Mouse (Mus musculus) hindbrain, embryonic 16.5 days (tissue): Measurements from ENCODE around the gene Exoc4. TPM values are rescaled to one million over a fixed set of nuclear protein-coding genes. Genes with fewer than 3 reads are reported as not detected.
A peak's percentile ranks its signal among the peaks of the same experiment; 100 is the strongest.

Experiments
- ATAC-seq: fragments of 200-750 bp; cut with Nextera tagmentation; 2 replicates; pipeline ENCODE4 v1.8.0; 2017; ENCODE audit warnings: moderate TSS enrichment, moderate library complexity
- H3K27ac ChIP-seq: fragments of 300-500 bp; sonication (generic); 2 replicates; pipeline ENCODE4 v1.5.1; 2014; ENCODE audit warnings: low read depth, mild to moderate bottlenecking, control low read depth, low read length, moderate library complexity
- H3K27me3 ChIP-seq: fragments of 300-500 bp; sonication (generic); replicated peaks from 2 replicates; pipeline ENCODE4 v1.6.1; 2014; ENCODE audit warnings: low read length; ENCODE audit not compliant: control insufficient read depth, insufficient read depth
- H3K36me3 ChIP-seq: fragments of 300-500 bp; sonication (generic); 2 replicates; pipeline ENCODE4 v1.6.1; 2014; ENCODE audit warnings: mild to moderate bottlenecking, low read length, moderate library complexity, mixed read lengths; ENCODE audit not compliant: control insufficient read depth, insufficient read depth
- H3K4me1 ChIP-seq: fragments of 300-500 bp; sonication (generic); 2 replicates; pipeline ENCODE4 v1.6.1; 2014; ENCODE audit warnings: low read depth, low read length; ENCODE audit not compliant: control insufficient read depth, insufficient read depth
- H3K4me2 ChIP-seq: fragments of 300-500 bp; sonication (generic); 2 replicates; pipeline ENCODE4 v1.6.1; 2014; ENCODE audit warnings: mild to moderate bottlenecking, low read length, control low read depth, moderate library complexity
- H3K4me3 ChIP-seq: fragments of 300-500 bp; sonication (generic); 2 replicates; pipeline ENCODE4 v1.5.1; 2014; ENCODE audit warnings: mild to moderate bottlenecking, low read length, control low read depth, moderate library complexity
- H3K9ac ChIP-seq: fragments of 300-500 bp; sonication (generic); 2 replicates; pipeline ENCODE4 v1.6.1; 2014; ENCODE audit warnings: low read depth, mild to moderate bottlenecking, control low read depth, low read length, moderate library complexity
- H3K9me3 ChIP-seq: fragments of 300-500 bp; sonication (generic); 2 replicates; pipeline ENCODE4 v1.6.1; 2014; ENCODE audit warnings: mild to moderate bottlenecking, low read length, moderate library complexity; ENCODE audit not compliant: control insufficient read depth
- WGBS: fragments of 180-500 bp; shearing (Covaris S2); extraction: QIAGEN DNeasy Blood & Tissue Kit; methylation state at CpG from one replicate; pipeline ENCODE4 v1.1.7; 2014; 5-methylcytosine and 5-hydroxymethylcytosine counted together
- polyA plus RNA-seq: library from polyadenylated mRNA; unstranded; fragments of >200 nt; fragmentation: Nextera tagmentation; extraction: Ambion mirVana; gene quantifications from 2 replicates; pipeline ENCODE4 v1.2.1, GENCODE M21; 2015

The Exoc4 gene
- polyA plus RNA-seq, 1 experiment from 2014 or later = 46.0 TPM

- Histone ChIP-seq H3K9ac (no peak overlapping the region), H3K9me3 (no peaks in the 10 kb centered on the region), H3K4me3 (no peak overlapping the region), H3K4me2 (no peak overlapping the region), H3K27ac (no peak overlapping the region), H3K27me3 (no peaks in the 10 kb centered on the region), H3K4me1 (no peaks in the 10 kb centered on the region; the same call in 1 of the 2 replicates), H3K36me3 (no peaks in the 10 kb centered on the region)
- 85% methylated on average over 4 of the region's 4 CpGs for WGBS
- ATAC-seq = no peak
Observed at GRCm38 (mm10) chr6:33608469-33608868, 359.6 kb downstream of the Exoc4 start.

DNA sequence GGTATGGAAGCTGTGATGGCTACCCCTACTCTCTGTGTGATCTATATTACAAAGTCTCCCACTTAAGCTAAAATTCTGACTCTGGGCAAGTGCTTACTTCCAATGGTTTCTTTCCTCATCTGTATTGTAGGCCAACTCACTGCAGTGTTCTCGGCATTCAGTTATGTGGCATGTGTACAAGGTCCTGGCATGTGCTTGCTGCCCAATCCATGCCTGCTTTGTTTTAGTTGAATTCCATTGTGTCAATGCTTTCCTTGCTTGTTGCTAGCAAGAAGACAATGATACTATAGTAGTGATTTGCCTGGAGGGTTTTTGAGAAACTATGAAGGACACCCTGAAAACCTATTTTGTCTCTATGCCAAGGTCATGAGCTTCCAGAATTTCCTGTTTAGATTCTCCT lies 365.1 kb downstream of the Exoc4 start:
- no peak for ATAC-seq
- Histone ChIP-seq H3K27me3 (no peaks in the 10 kb centered on the region), H3K36me3 (no peaks in the 10 kb centered on the region), H3K4me3 (no peak overlapping the region), H3K4me1 (no peaks in the 10 kb centered on the region), H3K4me2 (no peak overlapping the region), H3K9ac (no peak overlapping the region), H3K27ac (no peak overlapping the region), H3K9me3 (no peaks in the 10 kb centered on the region)
- 61% methylated on average over 1 of the region's 1 CpGs for WGBS

GRCm38 (mm10) chr6:33618590-33618989 lies 369.7 kb downstream of the Exoc4 start:
- H3K27me3 ChIP-seq = no peaks in the 10 kb centered on the region
- no peak overlapping the region for H3K9ac ChIP-seq
- no peaks in the 10 kb centered on the region for H3K9me3 ChIP-seq
- no peak overlapping the region for H3K27ac ChIP-seq
- no peaks in the 10 kb centered on the region for H3K36me3 ChIP-seq
- H3K4me2 ChIP-seq = no peak overlapping the region
- no peaks in the 10 kb centered on the region for H3K4me1 ChIP-seq
- no peak overlapping the region for H3K4me3 ChIP-seq
- WGBS = 92% methylated on average over 5 of the region's 5 CpGs
- no peak for ATAC-seq

DNA sequence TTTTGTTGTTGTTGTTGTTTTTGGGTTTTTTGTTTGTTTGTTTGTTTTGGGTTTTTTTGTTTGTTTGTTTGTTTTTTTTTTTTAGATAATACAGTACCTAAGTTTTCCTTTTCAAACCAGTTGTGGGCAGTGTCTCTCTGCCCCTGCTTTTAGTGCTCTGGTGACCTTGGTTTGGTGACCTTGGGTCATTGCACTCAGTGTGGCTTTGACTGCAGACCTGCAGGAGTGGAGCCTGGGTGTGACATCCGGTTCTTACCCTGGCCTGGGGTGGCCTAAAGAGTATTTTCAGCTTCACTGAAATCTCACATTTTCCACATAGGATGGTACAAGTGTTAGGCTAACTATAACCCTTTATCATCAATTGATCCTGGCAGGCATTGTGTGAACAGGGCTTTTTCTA lies 371.8 kb downstream of the Exoc4 start:
- 55% methylated on average over 1 of the region's 1 CpGs for WGBS
- H3K4me1 ChIP-seq = no peaks in the 10 kb centered on the region
- H3K4me3 ChIP-seq = no peak overlapping the region
- no peak overlapping the region for H3K27ac ChIP-seq
- H3K4me2 ChIP-seq = no peak overlapping the region
- no peak for ATAC-seq
- H3K36me3 ChIP-seq = no peaks in the 10 kb centered on the region
- no peak overlapping the region for H3K9ac ChIP-seq
- no peaks in the 10 kb centered on the region for H3K27me3 ChIP-seq
- no peaks in the 10 kb centered on the region for H3K9me3 ChIP-seq

GRCm38 (mm10) chr6:33625931-33626330 lies 377.0 kb downstream of the Exoc4 start:
- Histone ChIP-seq H3K4me2 (no peak overlapping the region), H3K27ac (no peak overlapping the region), H3K9me3 (0 out of 2 replicates have a peak, but pooled peaks cover 3% of the 10 kb centered on the region), H3K9ac (no peak overlapping the region), H3K36me3 (no peaks in the 10 kb centered on the region), H3K4me1 (no peaks in the 10 kb centered on the region), H3K4me3 (no peak overlapping the region), H3K27me3 (no peaks in the 10 kb centered on the region)
- ATAC-seq = no peak

- H3K9me3 ChIP-seq = 0 out of 2 replicates have a peak, but pooled peaks cover 3% of the 10 kb centered on the region
- WGBS = 98% methylated on average over 2 of the region's 2 CpGs
Observed at GRCm38 (mm10) chr6:33631133-33631532, 382.2 kb downstream of the Exoc4 start.

GRCm38 (mm10) chr6:33637192-33637591 lies 388.3 kb downstream of the Exoc4 start:
- no peak for ATAC-seq
- Histone ChIP-seq H3K9me3 (no peaks in the 10 kb centered on the region), H3K36me3 (no peaks in the 10 kb centered on the region), H3K4me2 (no peak overlapping the region), H3K27me3 (no peaks in the 10 kb centered on the region), H3K4me1 (no peaks in the 10 kb centered on the region), H3K27ac (no peak overlapping the region), H3K4me3 (no peak overlapping the region), H3K9ac (no peak overlapping the region)
- WGBS = 75% methylated on average over 2 of the region's 2 CpGs

More at GRCm38 (mm10) chr6:33631133-33631532, 382.2 kb downstream of the Exoc4 start:
- Histone ChIP-seq H3K27ac (no peak overlapping the region), H3K4me1 (no peaks in the 10 kb centered on the region), H3K9ac (no peak overlapping the region), H3K4me3 (no peak overlapping the region), H3K36me3 (no peaks in the 10 kb centered on the region), H3K4me2 (no peak overlapping the region), H3K27me3 (no peaks in the 10 kb centered on the region)
- no peak for ATAC-seq

GRCm38 (mm10) chr6:33681778-33682640 lies 433.1 kb downstream of the Exoc4 start:
- no peak overlapping the region for H3K27ac ChIP-seq
- WGBS = 42% methylated on average over 10 of the region's 10 CpGs

GRCm38 (mm10) chr6:33683533-33683932 lies 434.6 kb downstream of the Exoc4 start:
- Histone ChIP-seq H3K4me3 (no peak overlapping the region), H3K4me1 (no peaks in the 10 kb centered on the region), H3K27me3 (no peaks in the 10 kb centered on the region), H3K4me2 (no peak overlapping the region), H3K9ac (no peak overlapping the region), H3K27ac (no peak overlapping the region), H3K36me3 (no peaks in the 10 kb centered on the region), H3K9me3 (no peaks in the 10 kb centered on the region)
- 76% methylated on average over 3 of the region's 3 CpGs for WGBS
- no peak for ATAC-seq

More at GRCm38 (mm10) chr6:33681778-33682640, 433.1 kb downstream of the Exoc4 start:
- Histone ChIP-seq H3K4me2 (no peak overlapping the region), H3K9ac (no peak overlapping the region), H3K27me3 (no peaks in the 10 kb centered on the region), H3K4me3 (no peak overlapping the region), H3K36me3 (no peaks in the 10 kb centered on the region), H3K4me1 (no peaks in the 10 kb centered on the region), H3K9me3 (no peaks in the 10 kb centered on the region)
- peak; percentile 82 for ATAC-seq
